Mouse (Mus musculus) forebrain, postnatal 0 days (tissue): ENCODE results near the gene Bmp4. TPM values are rescaled to one million over a fixed set of nuclear protein-coding genes. Genes with fewer than 3 reads are reported as not detected.

Source experiments
- ATAC-seq: fragments of 200-750 bp; cut with Nextera tagmentation; 2 replicates; pipeline ENCODE4 v1.8.0; 2017; ENCODE audit warnings: mild to moderate bottlenecking, moderate library complexity
- DNase-seq: peaks from one replicate; pipeline ENCODE4 v3.0.0-alpha.2; 2015
- H3K27ac ChIP-seq: fragments of 300-500 bp; sonication (generic); 2 replicates; pipeline ENCODE4 v1.5.1; 2014; ENCODE audit warnings: low read depth, mild to moderate bottlenecking, antibody characterized with exemption, low read length, moderate library complexity, mixed read lengths
- H3K27me3 ChIP-seq: fragments of 300-500 bp; sonication (generic); 2 replicates; pipeline ENCODE4 v1.6.1; 2014; ENCODE audit warnings: mild to moderate bottlenecking, low read length, mixed read lengths; ENCODE audit not compliant: insufficient read depth
- H3K36me3 ChIP-seq: fragments of 300-500 bp; sonication (generic); 2 replicates; pipeline ENCODE4 v1.6.1; 2014; ENCODE audit warnings: mild to moderate bottlenecking, moderate library complexity; ENCODE audit not compliant: insufficient read depth
- H3K4me1 ChIP-seq: fragments of 300-500 bp; sonication (generic); 2 replicates; pipeline ENCODE4 v1.6.1; 2014; ENCODE audit warnings: antibody characterized with exemption; ENCODE audit not compliant: insufficient read depth
- H3K4me2 ChIP-seq: fragments of 300-500 bp; sonication (generic); 2 replicates; pipeline ENCODE4 v1.6.1; 2014; ENCODE audit warnings: low read depth, mild to moderate bottlenecking, moderate library complexity
- H3K4me3 ChIP-seq: fragments of 300-500 bp; sonication (generic); 2 replicates; pipeline ENCODE4 v1.5.1; 2014; ENCODE audit warnings: low read depth, low read length, mixed read lengths
- H3K9ac ChIP-seq: fragments of 300-500 bp; sonication (generic); 2 replicates; pipeline ENCODE4 v1.6.1; 2014; ENCODE audit warnings: mild to moderate bottlenecking
- H3K9me3 ChIP-seq: fragments of 300-500 bp; sonication (generic); 2 replicates; pipeline ENCODE4 v1.6.1; 2016; ENCODE audit warnings: low read length
- CTCF ChIP-seq: sonication (generic); IDR thresholded peaks from 2 replicates; pipeline ENCODE4 v1.5.1; 2016; ENCODE audit warnings: antibody characterized with exemption, control low read depth, low read depth
- WGBS: fragments of 180-500 bp; shearing (Covaris S2); extraction: QIAGEN DNeasy Blood & Tissue Kit; methylation state at CpG from one replicate; pipeline ENCODE4 v1.1.7; 2014; 5-methylcytosine and 5-hydroxymethylcytosine counted together
- polyA plus RNA-seq: library from polyadenylated mRNA; unstranded; fragments of >200 nt; fragmentation: Nextera tagmentation; extraction: Ambion mirVana; gene quantifications from 2 replicates; pipeline ENCODE4 v1.2.1, GENCODE M21; 2015
- total RNA-seq: library from RNA; depleted of rRNA; stranded (reverse); fragments of >200 nt; gene quantifications from 2 replicates; pipeline ENCODE4 v1.2.3, GENCODE M21; 2014; rRNA removed

Bmp4 gene
- total and polyA plus RNA-seq, 2 experiments from 2014 or later: 4.2 to 5.5 TPM

DNA sequence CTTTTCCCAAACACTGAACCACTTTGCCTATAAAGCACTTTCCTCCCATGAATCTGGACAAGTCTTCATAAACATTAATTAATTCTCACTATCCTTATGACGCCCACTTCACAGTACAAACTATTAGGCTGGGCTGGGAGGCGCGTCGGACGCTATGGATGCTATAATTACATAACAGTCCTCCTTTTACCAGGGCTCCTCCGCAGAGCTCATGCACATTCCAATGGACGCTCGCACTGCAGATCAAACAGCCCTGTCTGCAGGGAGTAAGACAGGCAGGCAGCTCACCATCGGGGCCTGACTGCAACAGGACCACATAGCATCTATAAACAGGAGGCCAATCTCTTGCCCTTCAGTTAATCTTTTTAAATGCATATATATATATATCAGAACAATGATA is 18.0 kb downstream of the Bmp4 start:
- Histone ChIP-seq H3K27ac (no peak overlapping the region), H3K27me3 (no peaks in the 10 kb centered on the region), H3K4me2 (no peak overlapping the region), H3K9ac (no peak overlapping the region), H3K9me3 (no peaks in the 10 kb centered on the region), H3K36me3 (no peaks in the 10 kb centered on the region), H3K4me1 (no peaks in the 10 kb centered on the region), H3K4me3 (no peak overlapping the region)
- TF ChIP-seq CTCF: no peak
- ATAC-seq (no peak), DNase-seq (no peak)
- 39% methylated on average over 9 of the region's 9 CpGs for whole genome bisulfite sequencing

GRCm38 (mm10) chr14:46363209-46363608 is 27.3 kb downstream of the Bmp4 start:
- Histone ChIP-seq H3K27ac (no peak overlapping the region), H3K36me3 (no peaks in the 10 kb centered on the region), H3K4me2 (no peak overlapping the region), H3K27me3 (no peaks in the 10 kb centered on the region), H3K9me3 (no peaks in the 10 kb centered on the region), H3K4me1 (no peaks in the 10 kb centered on the region), H3K9ac (no peak overlapping the region), H3K4me3 (no peak overlapping the region)
- TF ChIP-seq CTCF: no peak
- DNase-seq (no peak), ATAC-seq (no peak)
- WGBS: 44% methylated on average over 10 of the region's 10 CpGs

- H3K4me2 ChIP-seq: no peak overlapping the region
- DNase-seq (no peak), ATAC-seq (no peak)
- H3K9me3 ChIP-seq: no peaks in the 10 kb centered on the region
- H3K4me1 ChIP-seq: no peaks in the 10 kb centered on the region
- H3K27me3 ChIP-seq: no peaks in the 10 kb centered on the region
- WGBS: 88% methylated on average over 8 of the region's 8 CpGs
- H3K27ac ChIP-seq: no peak overlapping the region
- H3K9ac ChIP-seq: no peak overlapping the region
- no peak for TF ChIP-seq CTCF
- H3K36me3 ChIP-seq: no peaks in the 10 kb centered on the region
- H3K4me3 ChIP-seq: no peak overlapping the region
Observed at GRCm38 (mm10) chr14:46357696-46358095, 32.8 kb downstream of the Bmp4 start.

DNA sequence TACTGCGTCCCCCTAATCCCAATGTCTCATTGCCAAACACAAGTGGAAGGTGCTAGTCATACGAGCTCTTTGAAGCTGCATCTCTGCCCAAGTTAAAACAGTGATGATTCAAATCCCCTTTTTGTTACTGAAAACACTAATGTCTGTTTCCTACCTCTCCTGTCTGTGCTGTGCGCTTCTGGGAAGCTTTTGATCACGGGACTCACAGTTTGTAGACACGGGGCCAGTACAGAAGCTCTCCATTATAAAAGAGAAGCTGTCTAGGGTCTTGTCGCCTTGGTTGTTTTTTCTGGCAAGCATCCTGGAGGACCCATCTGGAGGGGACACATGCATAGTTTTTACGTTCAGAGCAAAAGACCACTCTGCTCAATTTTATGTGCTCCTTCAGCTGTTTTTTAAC is 33.2 kb downstream of the Bmp4 start:
- Histone ChIP-seq H3K9ac (no peak overlapping the region), H3K4me3 (no peak overlapping the region), H3K4me2 (no peak overlapping the region), H3K4me1 (no peaks in the 10 kb centered on the region), H3K36me3 (no peaks in the 10 kb centered on the region), H3K9me3 (no peaks in the 10 kb centered on the region), H3K27me3 (no peaks in the 10 kb centered on the region), H3K27ac (no peak overlapping the region)
- no peak for ATAC-seq
- no peak for TF ChIP-seq CTCF
- 69% methylated on average over 7 of the region's 7 CpGs for WGBS
- no peak for DNase-seq

DNA sequence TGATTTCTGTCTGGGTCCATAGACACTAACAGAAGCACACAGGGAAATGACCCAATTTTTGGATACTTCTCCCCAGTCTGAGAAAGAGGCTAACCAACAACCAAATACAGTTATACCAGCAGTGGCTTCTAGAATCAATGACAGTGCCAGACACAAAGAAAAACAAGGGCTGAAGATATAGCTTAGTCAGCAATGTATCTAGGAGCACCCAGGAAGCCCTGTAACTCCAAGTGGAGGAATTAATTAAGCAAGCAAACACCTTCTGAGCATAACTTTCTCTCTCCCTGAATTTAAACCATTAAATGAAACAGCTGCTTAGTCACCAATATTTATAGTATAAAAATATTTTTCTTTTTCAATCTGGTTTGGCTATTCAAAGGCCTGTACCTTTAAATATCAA is 45.7 kb downstream of the Bmp4 start:
- no peak for ATAC-seq
- Histone ChIP-seq H3K36me3 (no peaks in the 10 kb centered on the region), H3K27me3 (no peaks in the 10 kb centered on the region), H3K4me3 (no peak overlapping the region), H3K9me3 (no peaks in the 10 kb centered on the region), H3K9ac (no peak overlapping the region), H3K4me2 (no peak overlapping the region), H3K27ac (no peak overlapping the region), H3K4me1 (no peaks in the 10 kb centered on the region)
- TF ChIP-seq CTCF: no peak
- no peak for DNase-seq

DNA sequence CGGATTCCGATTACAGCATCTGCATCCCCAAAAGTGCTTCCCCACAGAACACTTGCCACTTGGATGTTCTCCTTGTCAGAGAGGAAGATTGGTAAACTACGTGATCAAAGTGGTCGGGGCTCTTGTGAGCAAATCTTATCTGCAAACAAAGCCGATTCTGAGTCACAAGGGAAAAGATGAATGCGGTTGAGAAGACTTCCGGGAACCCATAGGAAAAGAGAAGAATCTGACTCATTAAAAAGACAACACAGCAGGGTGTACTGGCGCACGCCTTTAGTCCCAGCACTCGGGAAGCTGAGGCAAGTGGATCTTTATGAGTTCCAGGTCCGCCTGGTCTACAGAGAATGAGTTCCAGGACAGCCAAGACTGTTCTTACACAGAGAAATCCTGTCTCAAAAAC is 51.7 kb downstream of the Bmp4 start:
- ATAC-seq: no peak
- Histone ChIP-seq H3K9ac (no peak overlapping the region), H3K4me3 (no peak overlapping the region), H3K4me1 (no peaks in the 10 kb centered on the region), H3K27ac (no peak overlapping the region), H3K27me3 (no peaks in the 10 kb centered on the region), H3K9me3 (no peaks in the 10 kb centered on the region), H3K4me2 (no peak overlapping the region), H3K36me3 (no peaks in the 10 kb centered on the region)
- no peak for TF ChIP-seq CTCF
- no peak for DNase-seq
- 85% methylated on average over 11 of the region's 11 CpGs for WGBS

Other genes with a start within 250 kb of the Bmp4 start
- not detected in 2 replicates for gene Gm15217, start 11.3 kb downstream of the Bmp4 start, total RNA-seq
- not detected in 2 replicates for gene Gm15217, start 11.3 kb downstream of the Bmp4 start, polyA plus RNA-seq